Comparison of ENCODE assay signal across 30 mouse cellular contexts in genomic region chr9:119375008-119375407, GRCm38 (mm10). TPM values are rescaled to one million over a fixed set of nuclear protein-coding genes. Genes with fewer than 3 reads are reported as not detected.
DNase-seq lines count a peak whose midpoint lies in the region; ATAC-seq lines count a peak whose summit lies in the region.
"Had no signal": no experiment of that assay in that cellular context is flagged by ENCODE, and none has a peak within 500 bp of the region (broad histone marks: within the 10 kb centered on the region; RNA-seq: fewer than 3 reads in every experiment).

No protein-coding gene starts in this region.

- no peak overlapping the region for H3K27ac ChIP-seq in kidney, embryonic 15.5 days
- no peak overlapping the region for H3K27ac ChIP-seq in neural tube, embryonic 11.5 days (ENCODE audit: low read depth, low read length)
- no peak overlapping the region for H3K27ac ChIP-seq in embryonic facial prominence, embryonic 12.5 days
- H3K27ac ChIP-seq: embryonic facial prominence, embryonic 15.5 days; gastrocnemius, adult 2 months; heart, embryonic 15.5 days; hindbrain, embryonic 15.5 days had no signal

- H3K36me3 ChIP-seq in kidney, embryonic 15.5 days: peaks cover 12% of the 10 kb centered on the region
- H3K36me3 ChIP-seq in neural tube, embryonic 11.5 days (ENCODE audit: control insufficient read depth, insufficient read depth, low read length): no peaks in the 10 kb centered on the region; the same call in 1 of the 2 replicates
- H3K36me3 ChIP-seq in embryonic facial prominence, embryonic 12.5 days: peaks cover 3% of the 10 kb centered on the region
- H3K36me3 ChIP-seq: embryonic facial prominence, embryonic 15.5 days; heart, embryonic 15.5 days; hindbrain, embryonic 15.5 days had no signal

- ATAC-seq in kidney, embryonic 15.5 days (replicated peaks; ENCODE audit: low FRiP score): 0 out of 2 replicates have a peak, but pooled peaks have one; percentile 6
- ATAC-seq in neural tube, embryonic 11.5 days (ENCODE audit: insufficient read depth, low FRiP score, low TSS enrichment): no peak
- ATAC-seq in embryonic facial prominence, embryonic 12.5 days (ENCODE audit: insufficient number of reproducible peaks, insufficient read depth, low FRiP score, low TSS enrichment): peak; percentile 15; the same call in 1 of the 2 replicates
- ATAC-seq: activated CD4-positive, CD25-positive, alpha-beta regulatory T cell, adult 4 months; CD4-positive, CD25-positive, alpha-beta regulatory T cell, adult 4 months; forebrain, embryonic 14.5 days; forebrain, postnatal 0 days had no signal

- H3K4me3 ChIP-seq in kidney, embryonic 15.5 days (replicated peaks): no peak overlapping the region
- H3K4me3 ChIP-seq in neural tube, embryonic 11.5 days (ENCODE audit: low read depth, low read length): no peak overlapping the region
- H3K4me3 ChIP-seq in embryonic facial prominence, embryonic 12.5 days: no peak overlapping the region
- H3K4me3 ChIP-seq: embryonic facial prominence, embryonic 15.5 days; gastrocnemius, adult 2 months; heart, embryonic 12.5 days; heart, embryonic 15.5 days; hindbrain, embryonic 15.5 days had no signal

- DNase-seq in kidney, postnatal 25 days: no peak
- peak; percentile 0 for DNase-seq in neural tube, embryonic 11.5 days (ENCODE audit: low spot score)
- DNase-seq in neural tube, embryonic 10.5 days (ENCODE audit: extremely low spot score, low spot score): no peak
- no peak for DNase-seq in lung, postnatal 4 days
- DNase-seq: adrenal gland, adult 8-10 months; adrenal gland, postnatal 25 days; cerebellum, adult 11-12 months; cerebellum, adult 8-10 months; cerebellum, postnatal 10 days; cerebellum, postnatal 36 days; forebrain, postnatal 0 days; gastrocnemius, adult 2 months; gastrocnemius, postnatal 14 days; heart, adult 18-20 months; heart, postnatal 14 days; heart, postnatal 4 days had no signal

- no peaks in the 10 kb centered on the region for H3K9me3 ChIP-seq in kidney, embryonic 15.5 days (replicated peaks)
- no peaks in the 10 kb centered on the region for H3K9me3 ChIP-seq in neural tube, embryonic 11.5 days (ENCODE audit: control insufficient read depth, low read length)
- H3K9me3 ChIP-seq in embryonic facial prominence, embryonic 12.5 days: no peaks in the 10 kb centered on the region
- H3K9me3 ChIP-seq: embryonic facial prominence, embryonic 15.5 days; heart, embryonic 12.5 days; heart, embryonic 15.5 days; hindbrain, embryonic 15.5 days had no signal

- no peaks in the 10 kb centered on the region for H3K4me1 ChIP-seq in kidney, embryonic 15.5 days
- no peaks in the 10 kb centered on the region for H3K4me1 ChIP-seq in neural tube, embryonic 11.5 days (ENCODE audit: control insufficient read depth, insufficient read depth, low read length)
- H3K4me1 ChIP-seq in embryonic facial prominence, embryonic 12.5 days: peaks cover 3% of the 10 kb centered on the region; the same call in 1 of the 2 replicates
- H3K4me1 ChIP-seq: embryonic facial prominence, embryonic 15.5 days; heart, embryonic 12.5 days; heart, embryonic 15.5 days; hindbrain, embryonic 15.5 days had no signal

- 35% methylated on average over 3 of the region's 3 CpGs for WGBS in kidney, embryonic 15.5 days
- WGBS in neural tube, embryonic 11.5 days: 71% methylated on average over 3 of the region's 3 CpGs
- WGBS in embryonic facial prominence, embryonic 12.5 days: 56% methylated on average over 3 of the region's 3 CpGs

- no peaks in the 10 kb centered on the region for H3K27me3 ChIP-seq in kidney, embryonic 15.5 days
- H3K27me3 ChIP-seq in neural tube, embryonic 11.5 days (ENCODE audit: control insufficient read depth, insufficient read depth, low read length): no peaks in the 10 kb centered on the region
- H3K27me3 ChIP-seq in embryonic facial prominence, embryonic 12.5 days: no peaks in the 10 kb centered on the region
- H3K27me3 ChIP-seq: embryonic facial prominence, embryonic 15.5 days; heart, embryonic 12.5 days; heart, embryonic 15.5 days; hindbrain, embryonic 15.5 days had no signal

- no peak overlapping the region for H3K9ac ChIP-seq in kidney, embryonic 15.5 days
- no peak overlapping the region for H3K9ac ChIP-seq in neural tube, embryonic 11.5 days (ENCODE audit: low read length)
- no peak overlapping the region for H3K9ac ChIP-seq in embryonic facial prominence, embryonic 12.5 days
- H3K9ac ChIP-seq: embryonic facial prominence, embryonic 15.5 days; forebrain, postnatal 0 days; heart, embryonic 12.5 days; heart, embryonic 15.5 days; hindbrain, embryonic 15.5 days had no signal

- no peak overlapping the region for H3K4me2 ChIP-seq in kidney, embryonic 15.5 days
- H3K4me2 ChIP-seq in neural tube, embryonic 11.5 days (ENCODE audit: low read depth): no peak overlapping the region
- no peak overlapping the region for H3K4me2 ChIP-seq in embryonic facial prominence, embryonic 12.5 days (replicated peaks)
- H3K4me2 ChIP-seq: embryonic facial prominence, embryonic 15.5 days; heart, embryonic 12.5 days; heart, embryonic 15.5 days; hindbrain, embryonic 15.5 days had no signal

RNA-seq across cellular contexts. Expression of gene Slc22a14, which starts 9.7 kb away (rescaled TPM):
- 0.30 TPM in 1 of 2 replicates, not detected in the other for polyA plus RNA-seq in kidney, embryonic 15.5 days (2015; fragmentation: Nextera tagmentation; extraction: Ambion mirVana)
- polyA plus RNA-seq in neural tube, embryonic 11.5 days (2014; fragmentation: Nextera tagmentation; extraction: Ambion mirVana): not detected in 2 replicates
- not detected in 2 replicates for polyA plus RNA-seq in embryonic facial prominence, embryonic 12.5 days (2016; fragmentation: Nextera tagmentation; extraction: Ambion mirVana)
- polyA plus RNA-seq: activated CD4-positive, CD25-positive, alpha-beta regulatory T cell, adult 4 months; C2C12; CD4-positive, CD25-positive, alpha-beta regulatory T cell, adult 4 months; embryonic facial prominence, embryonic 11.5 days; forebrain, embryonic 11.5 days; forebrain, embryonic 14.5 days; forebrain, postnatal 0 days; frontal cortex, adult 2 months; heart, embryonic 12.5 days; hindbrain, embryonic 11.5 days; hindbrain, embryonic 15.5 days had no signal

RNA-seq across cellular contexts. Expression of gene Xylb, which starts 17.8 kb away (rescaled TPM):
- 20.8 and 26.9 TPM in 2 replicates for polyA plus RNA-seq in kidney, embryonic 15.5 days (2015; fragmentation: Nextera tagmentation; extraction: Ambion mirVana)
- 5.6 and 6.7 TPM in 2 replicates for polyA plus RNA-seq in neural tube, embryonic 11.5 days (2014; fragmentation: Nextera tagmentation; extraction: Ambion mirVana)
- 6.6 and 6.7 TPM in 2 replicates for polyA plus RNA-seq in embryonic facial prominence, embryonic 12.5 days (2016; fragmentation: Nextera tagmentation; extraction: Ambion mirVana)

RNA-seq across cellular contexts. Expression of gene Acvr2b, which starts 26.9 kb away (rescaled TPM):
- polyA plus RNA-seq in kidney, embryonic 15.5 days (2015; fragmentation: Nextera tagmentation; extraction: Ambion mirVana): 36.4 and 36.6 TPM in 2 replicates
- 87.2 and 99.6 TPM in 2 replicates for polyA plus RNA-seq in neural tube, embryonic 11.5 days (2014; fragmentation: Nextera tagmentation; extraction: Ambion mirVana)
- polyA plus RNA-seq in embryonic facial prominence, embryonic 12.5 days (2016; fragmentation: Nextera tagmentation; extraction: Ambion mirVana): 44.5 and 52.2 TPM in 2 replicates
- polyA plus RNA-seq: activated CD4-positive, CD25-positive, alpha-beta regulatory T cell, adult 4 months had no signal

RNA-seq across cellular contexts. Expression of gene Myd88, which starts 33.8 kb away (rescaled TPM):
- polyA plus RNA-seq in kidney, embryonic 15.5 days (2015; fragmentation: Nextera tagmentation; extraction: Ambion mirVana): 25.6 and 25.9 TPM in 2 replicates
- 7.2 and 7.9 TPM in 2 replicates for polyA plus RNA-seq in neural tube, embryonic 11.5 days (2014; fragmentation: Nextera tagmentation; extraction: Ambion mirVana)
- 11.6 and 11.8 TPM in 2 replicates for polyA plus RNA-seq in embryonic facial prominence, embryonic 12.5 days (2016; fragmentation: Nextera tagmentation; extraction: Ambion mirVana)

RNA-seq across cellular contexts. Expression of gene Acaa1a, which starts 35.5 kb away (rescaled TPM):
- polyA plus RNA-seq in kidney, embryonic 15.5 days (2015; fragmentation: Nextera tagmentation; extraction: Ambion mirVana): 111 and 121 TPM in 2 replicates
- polyA plus RNA-seq in neural tube, embryonic 11.5 days (2014; fragmentation: Nextera tagmentation; extraction: Ambion mirVana): 69.4 and 75.1 TPM in 2 replicates
- 93.7 and 97.8 TPM in 2 replicates for polyA plus RNA-seq in embryonic facial prominence, embryonic 12.5 days (2016; fragmentation: Nextera tagmentation; extraction: Ambion mirVana)
